Mouse (Mus musculus) testis, adult 2 months (tissue): ENCODE data around the gene Gm6583.

Source experiments
- CTCF ChIP-seq: fragments of 200-500 bp; IDR thresholded peaks from 2 replicates; pipeline ENCODE4 v1.5.1; 2012; ENCODE audit warnings: low read depth, mild to moderate bottlenecking, inconsistent platforms, low read length, moderate library complexity; ENCODE audit not compliant: control insufficient read depth, insufficient read depth, insufficient replicate concordance
- POLR2A ChIP-seq: fragments of 200-500 bp; IDR thresholded peaks from 2 replicates; pipeline ENCODE4 v1.6.1; 2012; ENCODE audit warnings: low read depth, mild to moderate bottlenecking, inconsistent platforms, low read length, moderate library complexity; ENCODE audit not compliant: control insufficient read depth

GRCm38 (mm10) chr5:112342463-112343204 lies 13.2 kb downstream of the Gm6583 start, which contains the start of the genes Srrd and Hps4:
- TF ChIP-seq POLR2A (peak; percentile 50), CTCF (no peak)
